Mouse (Mus musculus) liver, embryonic 14.5 days (tissue): ENCODE data around the gene Hmga1b.

Experiments used
- CTCF ChIP-seq: IDR thresholded peaks from 2 replicates; pipeline ENCODE4 v1.5.1; 2016; ENCODE audit warnings: antibody characterized with exemption, low read depth, control low read depth
- EP300 ChIP-seq: IDR thresholded peaks from 2 replicates; pipeline ENCODE4 v1.6.1; 2016; ENCODE audit warnings: antibody characterized with exemption, low read depth

GRCm38 (mm10) chr11:120792652-120793051, 30.1 kb downstream of the Hmga1b start:
- TF ChIP-seq CTCF (no peak), EP300 (no peak)
